Mouse (Mus musculus): ENCODE data around the gene Eef1e1. TPM values are rescaled to one million over a fixed set of nuclear protein-coding genes. Genes with fewer than 3 reads are reported as not detected.
"Not testable (repeated sequence)": the region's sequence is repeated elsewhere in the genome, so short reads cannot be mapped to it uniquely, and the experiment has no call there.

The Eef1e1 gene
- polyA plus RNA-seq, 1 experiment, result 44.7 TPM

GRCm38 (mm10) chr13:38626229-38626525, 32.7 kb downstream of the Eef1e1 start:
- H3K27me3 ChIP-seq (ENCODE audit: control insufficient read depth, insufficient read depth, insufficient read length), result no peaks in the 10 kb centered on the region
- no peak overlapping the region for H3K4me3 ChIP-seq
- H3K79me2 ChIP-seq (ENCODE audit: control insufficient read depth, insufficient read depth), result no peaks in the 10 kb centered on the region
- TF ChIP-seq MYOG (IDR thresholded peaks at IDR 0.05; ENCODE audit: control insufficient read depth in 1 of 3, insufficient read depth in 1 of 3, insufficient read length in 2 of 3, low read depth in 2 of 3), result no peak
- TF ChIP-seq POLR2AphosphoS2 (IDR thresholded peaks at IDR 0.05; ENCODE audit: insufficient read length, low read depth), result no peak
- TF ChIP-seq REST (IDR thresholded peaks at IDR 0.05; ENCODE audit: insufficient read depth, insufficient read length), result no peak
- no peak for TF ChIP-seq TCF3 (IDR thresholded peaks at IDR 0.05; ENCODE audit: insufficient read length, low read depth)
- TF ChIP-seq E2F4 (IDR thresholded peaks at IDR 0.05; ENCODE audit: insufficient read depth), result no peak
- no peak for TF ChIP-seq MAX (IDR thresholded peaks at IDR 0.05; ENCODE audit: low read depth)
- H3K4me2 ChIP-seq (ENCODE audit: low read depth), result no peak overlapping the region
- no peak overlapping the region for H3ac ChIP-seq (ENCODE audit: control insufficient read depth, insufficient read length)
- H3K36me3 ChIP-seq (ENCODE audit: control insufficient read depth, insufficient read depth), result no peaks in the 10 kb centered on the region

- no peak for TF ChIP-seq MYOD1 (IDR thresholded peaks at IDR 0.05; ENCODE audit: control insufficient read depth in 1 of 3, insufficient read length in 2 of 3, low read depth in 2 of 3)
- no peak for TF ChIP-seq TCF12 (IDR thresholded peaks at IDR 0.05; ENCODE audit: insufficient read depth, poor library complexity, severe bottlenecking)
- TF ChIP-seq SRF (IDR thresholded peaks at IDR 0.05; ENCODE audit: control insufficient read depth, insufficient read length, low read depth), result no peak
- TF ChIP-seq MAX (IDR thresholded peaks at IDR 0.05; ENCODE audit: low read depth), result no peak
- TF ChIP-seq E2F4 (IDR thresholded peaks at IDR 0.05; ENCODE audit: insufficient read depth), result no peak
- TF ChIP-seq REST (IDR thresholded peaks at IDR 0.05; ENCODE audit: insufficient read depth, insufficient read length), result no peak
- no peak for TF ChIP-seq MYOG (IDR thresholded peaks at IDR 0.05; ENCODE audit: control insufficient read depth in 1 of 3, insufficient read depth in 1 of 3, insufficient read length in 2 of 3, low read depth in 2 of 3)
- TF ChIP-seq TCF3 (IDR thresholded peaks at IDR 0.05; ENCODE audit: insufficient read length, low read depth), result no peak
- no peak for TF ChIP-seq USF1 (IDR thresholded peaks at IDR 0.05; ENCODE audit: low read depth)
- no peak for TF ChIP-seq POLR2AphosphoS2 (IDR thresholded peaks at IDR 0.05; ENCODE audit: insufficient read length, low read depth)
- TF ChIP-seq CEBPB (IDR thresholded peaks at IDR 0.05; ENCODE audit: insufficient read depth, poor library complexity, severe bottlenecking), result no peak
- Histone ChIP-seq H3K36me3 (ENCODE audit: control insufficient read depth, insufficient read depth) (no peaks in the 10 kb centered on the region), H3ac (ENCODE audit: control insufficient read depth, insufficient read length) (no peak overlapping the region), H3K4me2 (ENCODE audit: low read depth) (no peak overlapping the region), H3K79me2 (ENCODE audit: control insufficient read depth, insufficient read depth) (no peaks in the 10 kb centered on the region), H3K27me3 (ENCODE audit: control insufficient read depth, insufficient read depth, insufficient read length) (no peaks in the 10 kb centered on the region), H3K4me3 (no peak overlapping the region)
Measured at GRCm38 (mm10) chr13:38625492-38626228, 33.2 kb downstream of the Eef1e1 start.

- TF ChIP-seq MAX (IDR thresholded peaks at IDR 0.05; ENCODE audit: low read depth), result no peak
- no peak for TF ChIP-seq MYOG (IDR thresholded peaks at IDR 0.05; ENCODE audit: control insufficient read depth in 1 of 3, insufficient read depth in 1 of 3, insufficient read length in 2 of 3, low read depth in 2 of 3)
- no peak for TF ChIP-seq TCF12 (IDR thresholded peaks at IDR 0.05; ENCODE audit: insufficient read depth, poor library complexity, severe bottlenecking)
- TF ChIP-seq POLR2AphosphoS2 (IDR thresholded peaks at IDR 0.05; ENCODE audit: insufficient read length, low read depth), result no peak
- TF ChIP-seq REST (IDR thresholded peaks at IDR 0.05; ENCODE audit: insufficient read depth, insufficient read length), result no peak
- no peak for TF ChIP-seq MYOD1 (IDR thresholded peaks at IDR 0.05; ENCODE audit: control insufficient read depth in 1 of 3, insufficient read length in 2 of 3, low read depth in 2 of 3)
- TF ChIP-seq USF1 (IDR thresholded peaks at IDR 0.05; ENCODE audit: low read depth), result no peak
- TF ChIP-seq TCF3 (IDR thresholded peaks at IDR 0.05; ENCODE audit: insufficient read length, low read depth), result no peak
- no peak for TF ChIP-seq E2F4 (IDR thresholded peaks at IDR 0.05; ENCODE audit: insufficient read depth)
- no peak for TF ChIP-seq CEBPB (IDR thresholded peaks at IDR 0.05; ENCODE audit: insufficient read depth, poor library complexity, severe bottlenecking)
- TF ChIP-seq SRF (IDR thresholded peaks at IDR 0.05; ENCODE audit: control insufficient read depth, insufficient read length, low read depth), result no peak
- TF ChIP-seq POLR2A (IDR thresholded peaks at IDR 0.05; ENCODE audit: insufficient read length, low read depth), result no peak
- Histone ChIP-seq H3K79me2 (ENCODE audit: control insufficient read depth, insufficient read depth) (no peaks in the 10 kb centered on the region), H3K27me3 (ENCODE audit: control insufficient read depth, insufficient read depth, insufficient read length) (no peaks in the 10 kb centered on the region), H3K4me3 (no peak overlapping the region), H3K4me2 (ENCODE audit: low read depth) (no peak overlapping the region), H3ac (ENCODE audit: control insufficient read depth, insufficient read length) (no peak overlapping the region), H3K36me3 (ENCODE audit: control insufficient read depth, insufficient read depth) (no peaks in the 10 kb centered on the region)
Measured at GRCm38 (mm10) chr13:38624292-38624902, 34.5 kb downstream of the Eef1e1 start.

- TF ChIP-seq POLR2A (IDR thresholded peaks at IDR 0.05; ENCODE audit: insufficient read length, low read depth), result no peak
- Histone ChIP-seq H3K79me2 (ENCODE audit: control insufficient read depth, insufficient read depth) (no peaks in the 10 kb centered on the region), H3K36me3 (ENCODE audit: control insufficient read depth, insufficient read depth) (no peaks in the 10 kb centered on the region), H3K27me3 (ENCODE audit: control insufficient read depth, insufficient read depth, insufficient read length) (no peaks in the 10 kb centered on the region), H3ac (ENCODE audit: control insufficient read depth, insufficient read length) (no peak overlapping the region), H3K4me3 (no peak overlapping the region), H3K4me2 (ENCODE audit: low read depth) (no peak overlapping the region)
Measured at GRCm38 (mm10) chr13:38623296-38623695, 35.6 kb downstream of the Eef1e1 start.

GRCm38 (mm10) chr13:38618001-38618630, 40.7 kb downstream of the Eef1e1 start:
- H3K4me3 ChIP-seq; H3K79me2 ChIP-seq (ENCODE audit: control insufficient read depth, insufficient read depth); H3K4me2 ChIP-seq (ENCODE audit: low read depth); H3K27me3 ChIP-seq (ENCODE audit: control insufficient read depth, insufficient read depth, insufficient read length); H3ac ChIP-seq (ENCODE audit: control insufficient read depth, insufficient read length); H3K36me3 ChIP-seq (ENCODE audit: control insufficient read depth, insufficient read depth): not testable (repeated sequence)
